Comparison of ENCODE assay signal across 8 mouse cellular contexts in the genomic region with DNA sequence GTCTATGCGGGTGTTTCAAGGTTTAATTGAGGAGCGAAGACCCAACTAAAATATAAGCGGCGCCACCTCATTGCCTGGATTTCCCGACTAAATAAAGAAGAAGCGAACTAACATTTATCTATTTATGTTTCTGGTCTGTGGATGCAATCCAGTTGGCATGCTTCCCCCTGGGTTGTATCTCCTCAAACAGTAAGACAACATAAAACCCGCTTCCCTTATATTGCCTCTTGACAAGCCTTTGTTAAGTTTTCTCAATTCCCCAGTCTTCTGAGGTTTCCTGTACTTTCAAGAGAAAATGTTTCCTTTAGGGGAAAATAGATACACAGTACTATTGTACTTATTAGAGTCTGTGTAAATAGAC. TPM values are rescaled to one million over a fixed set of nuclear protein-coding genes. Genes with fewer than 3 reads are reported as not detected.
A peak's percentile ranks its signal among the peaks of the same experiment; 100 is the strongest.
DNase-seq lines count a peak whose midpoint lies in the region; ATAC-seq and TF ChIP-seq lines count a peak whose summit lies in the region.

No protein-coding gene starts in this region.

- no peaks in the 10 kb centered on the region for H3K9me3 ChIP-seq in ES-Bruce4 (replicated peaks; ENCODE audit: control insufficient read depth, insufficient read depth, low read length, poor library complexity, severe bottlenecking)
- H3K9me3 ChIP-seq in forebrain, embryonic 11.5 days (ENCODE audit: control insufficient read depth, low read length): no peaks in the 10 kb centered on the region
- H3K9me3 ChIP-seq in limb, embryonic 15.5 days: no peaks in the 10 kb centered on the region
- H3K9me3 ChIP-seq in stomach, embryonic 16.5 days (replicated peaks; ENCODE audit: control insufficient read depth, low read length): no peaks in the 10 kb centered on the region

- H3K4me2 ChIP-seq in forebrain, embryonic 11.5 days (ENCODE audit: low read depth, low read length, severe bottlenecking): peak overlapping the region; percentile 77
- peak overlapping the region; percentile 73 for H3K4me2 ChIP-seq in limb, embryonic 15.5 days
- H3K4me2 ChIP-seq in stomach, embryonic 16.5 days (ENCODE audit: low read depth, low read length): peak overlapping the region; percentile 96

- TF ChIP-seq EP300 in ES-Bruce4 (IDR thresholded peaks at IDR 0.05; ENCODE audit: insufficient read depth, low read depth, low read length): no peak

- TF ChIP-seq CTCF in kidney, adult 2 months (conservative IDR thresholded peaks at IDR 0.05; ENCODE audit: insufficient read depth, insufficient read length, low read depth, low read length): no peak
- TF ChIP-seq CTCF in ES-Bruce4 (IDR thresholded peaks at IDR 0.05; ENCODE audit: low read depth, low read length): no peak

- H3K27ac ChIP-seq in kidney, adult 2 months (ENCODE audit: insufficient read depth, low read depth, low read length): peak overlapping the region; percentile 87
- H3K27ac ChIP-seq in ES-Bruce4 (ENCODE audit: insufficient read depth, low read length): no peak overlapping the region
- no peak overlapping the region for H3K27ac ChIP-seq in forebrain, embryonic 11.5 days (ENCODE audit: low read depth, low read length)
- peak overlapping the region; percentile 96 for H3K27ac ChIP-seq in limb, embryonic 15.5 days
- H3K27ac ChIP-seq in stomach, embryonic 16.5 days (ENCODE audit: low read length): peak overlapping the region; percentile 96; the same call in 1 of the 2 replicates

- DNase-seq in kidney, adult 2 months: no peak
- no peak for DNase-seq in kidney, adult 18-20 months
- DNase-seq in forebrain, embryonic 11.5 days (ENCODE audit: low spot score): no peak
- DNase-seq in ovary, postnatal 14 days (ENCODE audit: low spot score): no peak
- DNase-seq in urinary bladder, postnatal 14 days (ENCODE audit: low spot score): no peak

- peaks cover 10% of the 10 kb centered on the region; the same call in 1 of the 2 replicates for H3K4me1 ChIP-seq in kidney, adult 2 months (ENCODE audit: control insufficient read depth, insufficient read depth, low read length)
- H3K4me1 ChIP-seq in ES-Bruce4 (ENCODE audit: control insufficient read depth, insufficient read depth, low read length): no peaks in the 10 kb centered on the region
- peaks cover 9% of the 10 kb centered on the region; the same call in 1 of the 2 replicates for H3K4me1 ChIP-seq in forebrain, embryonic 11.5 days (replicated peaks; ENCODE audit: control insufficient read depth, insufficient read depth, low read length)
- H3K4me1 ChIP-seq in limb, embryonic 15.5 days: peaks cover 23% of the 10 kb centered on the region
- H3K4me1 ChIP-seq in stomach, embryonic 16.5 days (ENCODE audit: control insufficient read depth, insufficient read depth, low read length): peaks cover 24% of the 10 kb centered on the region

- no peak for TF ChIP-seq POLR2A in kidney, adult 2 months (IDR thresholded peaks at IDR 0.05; ENCODE audit: low read depth, low read length)
- no peak for TF ChIP-seq POLR2A in ES-Bruce4 (IDR thresholded peaks at IDR 0.05; ENCODE audit: insufficient read depth, low read length)

- peak overlapping the region; percentile 81; the same call in 1 of the 2 replicates for H3K4me3 ChIP-seq in kidney, adult 2 months (ENCODE audit: insufficient read depth, low read depth, low read length)
- H3K4me3 ChIP-seq in ES-Bruce4 (ENCODE audit: low read depth, low read length): no peak overlapping the region
- H3K4me3 ChIP-seq in forebrain, embryonic 11.5 days (ENCODE audit: low read depth, low read length): peak overlapping the region; percentile 90
- H3K4me3 ChIP-seq in limb, embryonic 15.5 days: peak overlapping the region; percentile 92
- peak overlapping the region; percentile 97 for H3K4me3 ChIP-seq in stomach, embryonic 16.5 days (replicated peaks; ENCODE audit: low read length)

- peak overlapping the region; percentile 80 for H3K9ac ChIP-seq in ES-Bruce4 (ENCODE audit: low read depth, poor library complexity, severe bottlenecking)
- H3K9ac ChIP-seq in forebrain, embryonic 11.5 days (ENCODE audit: low read length): peak overlapping the region; percentile 88
- H3K9ac ChIP-seq in limb, embryonic 15.5 days: no peak overlapping the region
- H3K9ac ChIP-seq in stomach, embryonic 16.5 days (ENCODE audit: low read length): peak overlapping the region; percentile 90

- ATAC-seq in forebrain, embryonic 11.5 days (replicated peaks; ENCODE audit: low FRiP score): no peak
- ATAC-seq in limb, embryonic 15.5 days (ENCODE audit: insufficient number of reproducible peaks, low FRiP score, low TSS enrichment, low read depth): no peak
- ATAC-seq in stomach, embryonic 16.5 days (ENCODE audit: insufficient read depth, low FRiP score): no peak

- H3K36me3 ChIP-seq in kidney, adult 2 months (ENCODE audit: control insufficient read depth, insufficient read depth, low read length): peaks cover 2% of the 10 kb centered on the region
- peaks cover 19% of the 10 kb centered on the region for H3K36me3 ChIP-seq in ES-Bruce4 (ENCODE audit: control insufficient read depth, insufficient read depth, low read length, poor library complexity, severe bottlenecking)
- H3K36me3 ChIP-seq in forebrain, embryonic 11.5 days (ENCODE audit: control insufficient read depth, insufficient read depth, low read length): no peaks in the 10 kb centered on the region; the same call in 1 of the 2 replicates
- peaks cover 21% of the 10 kb centered on the region for H3K36me3 ChIP-seq in limb, embryonic 15.5 days
- H3K36me3 ChIP-seq in stomach, embryonic 16.5 days (ENCODE audit: control insufficient read depth, insufficient read depth, low read length): 0 out of 2 replicates have a peak, but pooled peaks cover 3% of the 10 kb centered on the region

- WGBS in kidney, adult 2 months: 42% methylated on average over 7 of the region's 7 CpGs
- 41% methylated on average over 7 of the region's 7 CpGs for WGBS in forebrain, embryonic 11.5 days
- 45% methylated on average over 7 of the region's 7 CpGs for WGBS in limb, embryonic 15.5 days
- 40% methylated on average over 7 of the region's 7 CpGs for WGBS in stomach, embryonic 16.5 days

- no peaks in the 10 kb centered on the region for H3K27me3 ChIP-seq in kidney, adult 2 months (replicated peaks; ENCODE audit: control insufficient read depth, insufficient read depth, low read length)
- H3K27me3 ChIP-seq in ES-Bruce4 (ENCODE audit: control insufficient read depth, insufficient read depth, low read length, poor library complexity, severe bottlenecking): no peaks in the 10 kb centered on the region
- no peaks in the 10 kb centered on the region for H3K27me3 ChIP-seq in forebrain, embryonic 11.5 days (ENCODE audit: control insufficient read depth, insufficient read depth, low read length)
- H3K27me3 ChIP-seq in limb, embryonic 15.5 days: no peaks in the 10 kb centered on the region
- H3K27me3 ChIP-seq in stomach, embryonic 16.5 days (ENCODE audit: control insufficient read depth, insufficient read depth, low read length): no peaks in the 10 kb centered on the region

RNA-seq across cellular contexts. Expression of a gene that starts 0.8 kb away (rescaled TPM):
- polyA plus RNA-seq in kidney, adult 2 months (2012; rRNA removed): 106 and 107 TPM in 2 replicates
- polyA plus RNA-seq in ES-Bruce4 (2011; ENCODE audit: insufficient read depth, insufficient read length, low read depth, missing spikeins): 195 and 199 TPM in 2 replicates
- polyA plus RNA-seq in forebrain, embryonic 11.5 days (2014; fragmentation: Nextera tagmentation; extraction: Ambion mirVana): 244 and 247 TPM in 2 replicates
- 220 and 227 TPM in 2 replicates for polyA plus RNA-seq in limb, embryonic 15.5 days (2015; fragmentation: Nextera tagmentation; extraction: Ambion mirVana)
- 227 and 231 TPM in 2 replicates for polyA plus RNA-seq in stomach, embryonic 16.5 days (2015; fragmentation: Nextera tagmentation; extraction: Ambion mirVana)

RNA-seq across cellular contexts. Expression of a gene that starts 1.0 kb away (rescaled TPM):
- polyA plus RNA-seq in kidney, adult 2 months (2012; rRNA removed): 39.7 and 44.8 TPM in 2 replicates
- polyA plus RNA-seq in ES-Bruce4 (2011; ENCODE audit: insufficient read depth, insufficient read length, low read depth, missing spikeins): 55.5 and 64.7 TPM in 2 replicates
- 79.6 and 80.4 TPM in 2 replicates for polyA plus RNA-seq in forebrain, embryonic 11.5 days (2014; fragmentation: Nextera tagmentation; extraction: Ambion mirVana)
- 44.6 and 46.9 TPM in 2 replicates for polyA plus RNA-seq in limb, embryonic 15.5 days (2015; fragmentation: Nextera tagmentation; extraction: Ambion mirVana)
- polyA plus RNA-seq in stomach, embryonic 16.5 days (2015; fragmentation: Nextera tagmentation; extraction: Ambion mirVana): 38.0 and 39.8 TPM in 2 replicates

RNA-seq across cellular contexts. Expression of a gene that starts 28.4 kb away (rescaled TPM):
- 19.2 and 23.4 TPM in 2 replicates for polyA plus RNA-seq in kidney, adult 2 months (2012; rRNA removed)
- polyA plus RNA-seq in ES-Bruce4 (2011; ENCODE audit: insufficient read depth, insufficient read length, low read depth, missing spikeins): 39.2 and 62.0 TPM in 2 replicates
- 51.6 and 53.0 TPM in 2 replicates for polyA plus RNA-seq in forebrain, embryonic 11.5 days (2014; fragmentation: Nextera tagmentation; extraction: Ambion mirVana)
- polyA plus RNA-seq in limb, embryonic 15.5 days (2015; fragmentation: Nextera tagmentation; extraction: Ambion mirVana): 28.9 and 41.0 TPM in 2 replicates
- 31.1 and 42.6 TPM in 2 replicates for polyA plus RNA-seq in stomach, embryonic 16.5 days (2015; fragmentation: Nextera tagmentation; extraction: Ambion mirVana)

Comparison
In these comparisons a context has a peak if more than half of its experiments do, and no peak if none do; other contexts are left out.
1. H3K27ac ChIP-seq: peak in kidney, adult 2 months (single experiment), limb, embryonic 15.5 days (single experiment) and stomach, embryonic 16.5 days (single experiment); none in ES-Bruce4 (single experiment) and forebrain, embryonic 11.5 days (single experiment).
2. Peak in every context shown above with its lines, with median percentiles within 50 percentile points of each other: H3K4me2 ChIP-seq.